Mouse (Mus musculus) intestine, postnatal 0 days (tissue): ENCODE data around the gene Myog. TPM values are rescaled to one million over a fixed set of nuclear protein-coding genes. Genes with fewer than 3 reads are reported as not detected.

Experiments used
- ATAC-seq: fragments of 200-750 bp; cut with Nextera tagmentation; 2 replicates; pipeline ENCODE4 v1.8.0; 2017; ENCODE audit warnings: mild to moderate bottlenecking, moderate TSS enrichment, moderate library complexity
- H3K27ac ChIP-seq: fragments of 300-500 bp; sonication (generic); 2 replicates; pipeline ENCODE4 v1.5.1; 2014; ENCODE audit warnings: mild to moderate bottlenecking, low read depth, low read length, moderate library complexity
- H3K27me3 ChIP-seq: fragments of 300-500 bp; sonication (generic); replicated peaks from 2 replicates; pipeline ENCODE4 v1.6.1; 2014; ENCODE audit warnings: low read length, mixed read lengths; ENCODE audit not compliant: control insufficient read depth, insufficient read depth
- H3K36me3 ChIP-seq: fragments of 300-500 bp; sonication (generic); 2 replicates; pipeline ENCODE4 v1.6.1; 2014; ENCODE audit warnings: mild to moderate bottlenecking, moderate library complexity; ENCODE audit not compliant: control insufficient read depth, insufficient read depth
- H3K4me1 ChIP-seq: fragments of 300-500 bp; sonication (generic); replicated peaks from 2 replicates; pipeline ENCODE4 v1.6.1; 2014; ENCODE audit warnings: antibody characterized with exemption, low read length, mixed read lengths; ENCODE audit not compliant: control insufficient read depth, insufficient read depth
- H3K4me2 ChIP-seq: fragments of 300-500 bp; sonication (generic); replicated peaks from 2 replicates; pipeline ENCODE4 v1.6.1; 2014; ENCODE audit warnings: low read depth, mild to moderate bottlenecking, moderate library complexity
- H3K4me3 ChIP-seq: fragments of 300-500 bp; sonication (generic); 2 replicates; pipeline ENCODE4 v1.5.1; 2014; ENCODE audit warnings: low read depth, low read length
- H3K9ac ChIP-seq: fragments of 300-500 bp; sonication (generic); 2 replicates; pipeline ENCODE4 v1.6.1; 2014; ENCODE audit warnings: mild to moderate bottlenecking, low read depth, low read length
- H3K9me3 ChIP-seq: fragments of 300-500 bp; sonication (generic); 2 replicates; pipeline ENCODE4 v1.6.1; 2016; ENCODE audit warnings: mixed run types; ENCODE audit not compliant: control insufficient read depth
- CTCF ChIP-seq: sonication (generic); IDR thresholded peaks from 2 replicates; pipeline ENCODE4 v1.5.1; 2016; ENCODE audit warnings: low read depth, mild to moderate bottlenecking, control low read depth, antibody characterized with exemption, moderate library complexity
- WGBS: fragments of 180-500 bp; shearing (Covaris S2); extraction: QIAGEN DNeasy Blood & Tissue Kit; methylation state at CpG from one replicate; pipeline ENCODE4 v1.1.7; 2014; 5-methylcytosine and 5-hydroxymethylcytosine counted together
- polyA plus RNA-seq: library from polyadenylated mRNA; unstranded; fragments of >200 nt; fragmentation: Nextera tagmentation; extraction: Ambion mirVana; gene quantifications from 2 replicates; pipeline ENCODE4 v1.2.1, GENCODE M21; 2015

Myog gene
- polyA plus RNA-seq, 1 experiment from 2014 or later: 0.08 TPM

DNA sequence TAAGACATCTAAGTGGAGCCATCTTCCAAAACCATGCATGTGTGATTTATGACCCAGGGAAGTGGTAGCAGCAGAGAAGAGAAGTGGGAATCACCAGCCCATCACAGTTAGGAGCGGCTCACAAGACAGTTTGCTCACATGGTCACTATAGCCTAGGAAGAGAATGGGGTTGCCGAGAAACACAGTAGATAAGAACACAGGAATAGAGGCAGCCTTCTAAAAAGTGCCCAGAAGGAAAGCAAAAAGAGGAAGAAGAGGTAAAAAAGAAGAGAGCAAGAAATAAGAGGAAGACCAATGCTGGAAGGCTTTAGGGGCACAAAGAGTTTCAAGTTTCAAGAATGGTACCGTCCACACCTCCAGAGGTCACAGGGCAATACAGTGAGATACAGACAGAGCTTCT is 7.4 kb upstream of the Myog start:
- ATAC-seq: no peak
- no peaks in the 10 kb centered on the region for H3K9me3 ChIP-seq
- H3K36me3 ChIP-seq: no peaks in the 10 kb centered on the region
- H3K4me3 ChIP-seq: no peak overlapping the region
- no peak overlapping the region for H3K9ac ChIP-seq
- WGBS: 46% methylated on average over 3 of the region's 3 CpGs
- H3K4me2 ChIP-seq: no peak overlapping the region
- TF ChIP-seq CTCF: no peak
- H3K27me3 ChIP-seq: no peaks in the 10 kb centered on the region
- H3K4me1 ChIP-seq: no peaks in the 10 kb centered on the region
- H3K27ac ChIP-seq: no peak overlapping the region

DNA sequence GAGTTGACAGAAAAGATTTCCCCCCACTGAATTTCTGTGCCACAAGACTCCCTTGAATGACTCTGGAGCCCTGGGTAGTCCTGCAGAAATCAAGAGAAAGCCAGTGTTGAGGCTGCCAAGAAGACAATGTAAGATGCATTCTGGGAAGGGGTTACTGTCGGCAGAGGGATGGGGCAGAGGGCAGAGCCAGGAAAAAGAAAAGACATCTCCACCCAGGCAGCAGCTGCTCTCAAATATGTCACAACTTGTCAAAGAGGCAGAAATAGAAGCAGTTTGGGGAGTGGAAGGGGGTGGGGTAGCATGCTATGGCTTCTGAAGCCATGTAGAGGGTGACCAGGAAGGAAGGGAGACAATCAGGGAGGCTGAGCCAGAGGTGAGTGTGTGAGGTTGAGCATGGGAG is 6.7 kb upstream of the Myog start:
- no peak for TF ChIP-seq CTCF
- WGBS: 58% methylated on average over 1 of the region's 1 CpGs
- H3K4me2 ChIP-seq: no peak overlapping the region
- H3K9me3 ChIP-seq: no peaks in the 10 kb centered on the region
- H3K27me3 ChIP-seq: no peaks in the 10 kb centered on the region
- no peak overlapping the region for H3K27ac ChIP-seq
- H3K36me3 ChIP-seq: no peaks in the 10 kb centered on the region
- H3K4me3 ChIP-seq: no peak overlapping the region
- no peaks in the 10 kb centered on the region for H3K4me1 ChIP-seq
- ATAC-seq: no peak
- no peak overlapping the region for H3K9ac ChIP-seq

DNA sequence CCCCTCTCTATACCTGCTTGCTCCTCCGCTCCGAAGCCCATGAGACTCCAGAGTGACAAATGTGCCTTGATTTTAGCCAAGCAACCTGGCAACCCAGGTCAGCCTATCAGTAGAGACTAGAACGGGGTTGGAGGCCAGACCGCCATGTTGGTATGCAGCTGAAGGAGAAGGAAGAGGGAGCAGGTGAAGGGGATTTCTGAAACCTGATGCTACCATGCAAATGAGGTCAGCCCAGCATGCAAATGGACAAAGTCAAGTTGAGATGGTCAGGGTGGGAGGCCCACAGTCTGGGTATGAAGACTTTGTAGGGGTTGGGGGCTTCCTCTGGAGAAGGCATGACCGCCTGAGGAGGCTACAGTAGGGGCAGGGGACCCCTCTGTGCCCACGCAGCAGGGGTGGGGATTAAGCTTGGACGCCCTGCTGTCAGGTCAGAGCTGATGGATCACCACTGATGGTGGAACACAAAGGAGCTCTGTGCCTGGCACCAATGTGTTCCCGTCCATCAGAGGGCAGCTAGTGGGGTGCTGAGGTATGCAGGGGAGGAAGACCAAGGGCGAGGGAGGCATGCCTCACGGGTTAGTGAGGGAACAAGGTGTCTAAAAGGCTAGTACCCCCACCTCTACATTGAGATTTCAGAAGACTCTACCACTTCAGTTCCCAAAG is 4.2 kb upstream of the Myog start:
- H3K9ac ChIP-seq: no peak overlapping the region
- no peaks in the 10 kb centered on the region for H3K4me1 ChIP-seq
- H3K27me3 ChIP-seq: no peaks in the 10 kb centered on the region
- TF ChIP-seq CTCF: no peak
- H3K27ac ChIP-seq: no peak overlapping the region
- WGBS: 69% methylated on average over 10 of the region's 10 CpGs
- no peak overlapping the region for H3K4me2 ChIP-seq
- H3K4me3 ChIP-seq: no peak overlapping the region
- H3K36me3 ChIP-seq: no peaks in the 10 kb centered on the region
- no peak for ATAC-seq
- no peaks in the 10 kb centered on the region for H3K9me3 ChIP-seq

GRCm38 (mm10) chr1:134288239-134288638 is 1.6 kb upstream of the Myog start:
- 66% methylated on average over 3 of the region's 3 CpGs for WGBS
- Histone ChIP-seq H3K9ac (no peak overlapping the region), H3K4me3 (no peak overlapping the region), H3K27ac (no peak overlapping the region), H3K27me3 (no peaks in the 10 kb centered on the region), H3K36me3 (no peaks in the 10 kb centered on the region), H3K4me2 (no peak overlapping the region), H3K9me3 (no peaks in the 10 kb centered on the region), H3K4me1 (0 out of 2 replicates have a peak, but pooled peaks cover 3% of the 10 kb centered on the region)
- no peak for TF ChIP-seq CTCF
- no peak for ATAC-seq

DNA sequence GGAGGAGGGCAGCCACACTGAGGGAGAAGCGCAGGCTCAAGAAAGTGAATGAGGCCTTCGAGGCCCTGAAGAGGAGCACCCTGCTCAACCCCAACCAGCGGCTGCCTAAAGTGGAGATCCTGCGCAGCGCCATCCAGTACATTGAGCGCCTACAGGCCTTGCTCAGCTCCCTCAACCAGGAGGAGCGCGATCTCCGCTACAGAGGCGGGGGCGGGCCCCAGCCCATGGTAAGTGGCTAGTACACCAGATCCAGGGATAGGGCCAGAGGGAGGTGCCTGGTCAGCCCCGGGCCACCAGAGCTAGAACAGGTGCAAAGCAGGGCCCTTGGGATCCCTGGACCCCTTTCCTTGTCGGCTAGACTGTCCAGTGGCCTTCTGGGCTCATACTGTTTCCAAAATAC is 511 bp downstream of the Myog start:
- no peak overlapping the region for H3K27ac ChIP-seq
- no peak for TF ChIP-seq CTCF
- H3K9ac ChIP-seq: no peak overlapping the region
- no peaks in the 10 kb centered on the region for H3K27me3 ChIP-seq
- no peak overlapping the region for H3K4me3 ChIP-seq
- 0 out of 2 replicates have a peak, but pooled peaks cover 3% of the 10 kb centered on the region for H3K4me1 ChIP-seq
- H3K4me2 ChIP-seq: no peak overlapping the region
- no peaks in the 10 kb centered on the region for H3K9me3 ChIP-seq
- ATAC-seq: no peak
- 94% methylated on average over 13 of the region's 13 CpGs for WGBS
- H3K36me3 ChIP-seq: no peaks in the 10 kb centered on the region

GRCm38 (mm10) chr1:134290909-134291308 is 1.1 kb downstream of the Myog start:
- Histone ChIP-seq H3K4me3 (no peak overlapping the region), H3K4me2 (no peak overlapping the region), H3K4me1 (0 out of 2 replicates have a peak, but pooled peaks cover 3% of the 10 kb centered on the region), H3K27ac (no peak overlapping the region), H3K27me3 (no peaks in the 10 kb centered on the region), H3K36me3 (no peaks in the 10 kb centered on the region), H3K9ac (no peak overlapping the region), H3K9me3 (no peaks in the 10 kb centered on the region)
- no peak for ATAC-seq
- peak; percentile 64 for TF ChIP-seq CTCF
- WGBS: 70% methylated on average over 5 of the region's 5 CpGs
